Mouse (Mus musculus): ENCODE results near the gene Clec3b. TPM values are rescaled to one million over a fixed set of nuclear protein-coding genes. Genes with fewer than 3 reads are reported as not detected.

The Clec3b gene
- polyA plus RNA-seq, 1 experiment from 2014 or later = not detected

DNA sequence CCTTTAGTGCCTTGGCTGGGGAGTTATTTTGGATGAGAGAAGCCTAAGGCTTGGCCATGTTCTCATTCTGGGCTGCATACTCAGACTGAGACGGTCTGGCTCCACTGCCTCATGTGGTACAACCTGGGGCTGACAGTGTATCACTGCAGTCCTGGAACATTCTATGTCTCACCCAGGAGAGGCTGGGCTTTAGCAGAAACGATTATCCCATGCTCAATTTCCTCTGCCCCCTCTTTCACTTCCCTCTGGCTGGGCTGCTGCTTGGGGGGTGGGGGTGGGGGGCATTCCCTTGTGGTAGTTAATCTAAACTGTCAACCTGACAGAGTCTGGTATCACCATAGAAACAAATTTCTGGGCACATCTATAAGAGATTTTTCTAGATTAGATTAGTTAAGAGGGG is 34.8 kb downstream of the Clec3b start:
- Histone ChIP-seq H3K27me3 (ENCODE audit: control insufficient read depth, insufficient read depth, low read length) (no peaks in the 10 kb centered on the region), H3K9me3 (ENCODE audit: control insufficient read depth, low read length) (no peaks in the 10 kb centered on the region), H3K4me1 (replicated peaks; ENCODE audit: control insufficient read depth, insufficient read depth, low read length) (no peaks in the 10 kb centered on the region), H3K4me3 (ENCODE audit: low read depth, low read length) (no peak overlapping the region), H3K9ac (ENCODE audit: low read depth, low read length) (no peak overlapping the region), H3K27ac (ENCODE audit: low read depth, low read length) (no peak overlapping the region), H3K4me2 (replicated peaks; ENCODE audit: low read depth, low read length) (no peak overlapping the region), H3K36me3 (ENCODE audit: control insufficient read depth, insufficient read depth, low read length) (no peaks in the 10 kb centered on the region)
- DNase-seq (ENCODE audit: low spot score) = no peak
- ATAC-seq (ENCODE audit: low FRiP score) = no peak
- WGBS = 69% methylated on average over 2 of the region's 2 CpGs

DNA sequence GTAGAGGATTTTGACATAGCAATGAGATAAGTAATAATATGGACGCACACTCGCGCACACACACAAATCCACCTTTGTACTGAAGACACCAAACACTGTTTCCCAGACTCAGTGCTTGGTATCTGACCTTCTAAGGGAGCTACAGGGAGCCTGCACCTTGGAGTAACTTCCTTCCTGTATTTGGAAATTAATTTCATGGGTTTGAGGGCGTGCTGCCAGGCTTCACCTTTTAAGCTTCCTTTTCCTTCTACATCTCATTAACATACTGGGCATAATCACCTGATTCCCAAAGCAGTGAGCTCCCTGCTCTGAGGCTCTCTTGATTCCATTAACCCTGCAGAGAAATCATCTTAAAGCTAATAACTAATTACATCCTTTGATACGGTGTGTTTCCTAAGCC is 35.4 kb downstream of the Clec3b start:
- H3K4me3 ChIP-seq (ENCODE audit: low read depth, low read length) = no peak overlapping the region
- no peaks in the 10 kb centered on the region for H3K27me3 ChIP-seq (ENCODE audit: control insufficient read depth, insufficient read depth, low read length)
- H3K9me3 ChIP-seq (ENCODE audit: control insufficient read depth, low read length) = no peaks in the 10 kb centered on the region
- H3K4me2 ChIP-seq (replicated peaks; ENCODE audit: low read depth, low read length) = no peak overlapping the region
- ATAC-seq (ENCODE audit: low FRiP score) = no peak
- H3K4me1 ChIP-seq (replicated peaks; ENCODE audit: control insufficient read depth, insufficient read depth, low read length) = no peaks in the 10 kb centered on the region
- H3K9ac ChIP-seq (ENCODE audit: low read depth, low read length) = no peak overlapping the region
- 83% methylated on average over 5 of the region's 5 CpGs for WGBS
- H3K27ac ChIP-seq (ENCODE audit: low read depth, low read length) = no peak overlapping the region
- no peak for DNase-seq (ENCODE audit: low spot score)
- no peaks in the 10 kb centered on the region for H3K36me3 ChIP-seq (ENCODE audit: control insufficient read depth, insufficient read depth, low read length)

- Histone ChIP-seq H3K27me3 (ENCODE audit: control insufficient read depth, insufficient read depth, low read length) (no peaks in the 10 kb centered on the region), H3K36me3 (ENCODE audit: control insufficient read depth, insufficient read depth, low read length) (no peaks in the 10 kb centered on the region), H3K4me2 (replicated peaks; ENCODE audit: low read depth, low read length) (no peak overlapping the region), H3K9me3 (ENCODE audit: control insufficient read depth, low read length) (no peaks in the 10 kb centered on the region), H3K27ac (ENCODE audit: low read depth, low read length) (no peak overlapping the region), H3K9ac (ENCODE audit: low read depth, low read length) (no peak overlapping the region), H3K4me1 (replicated peaks; ENCODE audit: control insufficient read depth, insufficient read depth, low read length) (no peaks in the 10 kb centered on the region), H3K4me3 (ENCODE audit: low read depth, low read length) (no peak overlapping the region)
- DNase-seq (ENCODE audit: low spot score) = no peak
- ATAC-seq (ENCODE audit: low FRiP score) = no peak
- WGBS = 98% methylated on average over 5 of the region's 5 CpGs
These were observed 36.8 kb downstream of the Clec3b start for GRCm38 (mm10) chr9:123187589-123187988.

- Histone ChIP-seq H3K36me3 (ENCODE audit: control insufficient read depth, insufficient read depth, low read length) (no peaks in the 10 kb centered on the region), H3K4me3 (ENCODE audit: low read depth, low read length) (no peak overlapping the region), H3K4me1 (replicated peaks; ENCODE audit: control insufficient read depth, insufficient read depth, low read length) (no peaks in the 10 kb centered on the region), H3K27me3 (ENCODE audit: control insufficient read depth, insufficient read depth, low read length) (no peaks in the 10 kb centered on the region), H3K4me2 (replicated peaks; ENCODE audit: low read depth, low read length) (no peak overlapping the region), H3K9ac (ENCODE audit: low read depth, low read length) (no peak overlapping the region), H3K9me3 (ENCODE audit: control insufficient read depth, low read length) (no peaks in the 10 kb centered on the region), H3K27ac (ENCODE audit: low read depth, low read length) (no peak overlapping the region)
- DNase-seq (ENCODE audit: low spot score) (no peak), ATAC-seq (ENCODE audit: low FRiP score) (no peak)
- 95% methylated on average over 2 of the region's 2 CpGs for WGBS
These were observed 37.5 kb downstream of the Clec3b start for GRCm38 (mm10) chr9:123188271-123188670.

DNA sequence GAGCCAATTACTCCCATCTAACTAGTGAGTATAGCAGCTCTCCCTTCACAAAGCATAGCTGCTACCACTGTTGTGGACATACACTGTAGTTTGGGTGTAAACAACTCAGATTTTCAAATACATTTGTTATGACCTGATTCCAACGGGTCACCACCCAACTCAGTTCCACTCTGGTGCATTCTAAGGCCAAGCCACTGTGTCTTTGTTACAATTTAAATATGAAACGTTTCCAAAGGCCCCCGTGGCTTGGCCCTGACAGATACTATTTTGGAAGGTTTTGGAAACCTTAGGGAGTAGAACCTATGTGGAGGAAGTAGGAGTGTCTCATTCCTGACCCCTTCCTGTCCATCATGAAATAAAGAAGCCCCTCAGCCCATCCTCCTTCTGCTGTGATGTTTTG is 49.4 kb downstream of the Clec3b start:
- H3K36me3 ChIP-seq (ENCODE audit: control insufficient read depth, insufficient read depth, low read length) = no peaks in the 10 kb centered on the region
- H3K4me3 ChIP-seq (ENCODE audit: low read depth, low read length) = no peak overlapping the region
- H3K4me1 ChIP-seq (replicated peaks; ENCODE audit: control insufficient read depth, insufficient read depth, low read length) = no peaks in the 10 kb centered on the region
- H3K27me3 ChIP-seq (ENCODE audit: control insufficient read depth, insufficient read depth, low read length) = no peaks in the 10 kb centered on the region
- no peak for ATAC-seq (ENCODE audit: low FRiP score)
- H3K9ac ChIP-seq (ENCODE audit: low read depth, low read length) = no peak overlapping the region
- no peak for DNase-seq (ENCODE audit: low spot score)
- no peak overlapping the region for H3K4me2 ChIP-seq (replicated peaks; ENCODE audit: low read depth, low read length)
- no peak overlapping the region for H3K27ac ChIP-seq (ENCODE audit: low read depth, low read length)
- H3K9me3 ChIP-seq (ENCODE audit: control insufficient read depth, low read length) = no peaks in the 10 kb centered on the region
- 60% methylated on average over 3 of the region's 3 CpGs for WGBS

DNA sequence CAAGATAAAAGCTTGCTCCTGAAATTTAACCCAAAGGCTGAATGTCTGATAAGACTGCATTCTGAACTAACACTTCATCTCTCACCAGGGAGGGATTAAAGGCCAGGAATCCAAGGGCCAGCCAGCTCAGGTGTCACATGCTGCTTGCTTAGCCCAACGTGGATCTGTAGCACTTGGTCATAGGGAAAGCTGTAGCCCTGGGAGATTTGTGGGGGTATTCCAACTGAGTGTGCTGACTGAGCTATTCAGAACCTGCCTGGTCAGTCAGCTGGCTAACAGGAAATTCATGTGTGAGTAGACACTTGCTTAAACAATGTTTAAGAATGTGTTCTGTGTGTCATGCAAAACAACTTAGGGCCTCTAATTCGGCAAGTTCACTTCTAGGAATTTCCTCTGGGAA is 55.8 kb downstream of the Clec3b start:
- no peak for ATAC-seq (ENCODE audit: low FRiP score)
- Histone ChIP-seq H3K27ac (ENCODE audit: low read depth, low read length) (no peak overlapping the region), H3K27me3 (ENCODE audit: control insufficient read depth, insufficient read depth, low read length) (no peaks in the 10 kb centered on the region), H3K4me2 (replicated peaks; ENCODE audit: low read depth, low read length) (no peak overlapping the region), H3K4me3 (ENCODE audit: low read depth, low read length) (no peak overlapping the region), H3K4me1 (replicated peaks; ENCODE audit: control insufficient read depth, insufficient read depth, low read length) (no peaks in the 10 kb centered on the region), H3K36me3 (ENCODE audit: control insufficient read depth, insufficient read depth, low read length) (no peaks in the 10 kb centered on the region), H3K9ac (ENCODE audit: low read depth, low read length) (no peak overlapping the region), H3K9me3 (ENCODE audit: control insufficient read depth, low read length) (no peaks in the 10 kb centered on the region)
- WGBS = 64% methylated on average over 2 of the region's 2 CpGs
- no peak for DNase-seq (ENCODE audit: low spot score)

DNA sequence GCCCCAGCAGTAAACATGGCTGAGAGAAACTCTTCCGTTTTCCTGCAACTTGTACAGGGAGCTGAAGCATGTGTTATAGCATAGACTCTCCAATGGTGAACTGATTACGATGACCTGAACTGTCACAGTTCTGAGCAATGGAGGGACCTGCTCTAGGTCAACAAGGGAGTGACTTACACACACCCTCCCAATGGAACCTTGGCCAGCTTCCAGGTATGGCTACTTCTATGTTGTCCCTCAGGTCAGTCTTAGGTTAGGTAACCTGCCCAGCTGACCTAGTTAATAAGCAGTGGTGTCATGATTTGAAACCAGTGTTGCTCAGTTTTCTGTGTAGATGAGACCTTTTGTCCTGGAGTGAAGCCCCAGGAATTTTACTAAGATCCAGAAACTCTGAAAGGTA is 56.2 kb downstream of the Clec3b start:
- Histone ChIP-seq H3K27ac (ENCODE audit: low read depth, low read length) (no peak overlapping the region), H3K4me3 (ENCODE audit: low read depth, low read length) (no peak overlapping the region), H3K9me3 (ENCODE audit: control insufficient read depth, low read length) (no peaks in the 10 kb centered on the region), H3K4me2 (replicated peaks; ENCODE audit: low read depth, low read length) (no peak overlapping the region), H3K4me1 (replicated peaks; ENCODE audit: control insufficient read depth, insufficient read depth, low read length) (no peaks in the 10 kb centered on the region), H3K36me3 (ENCODE audit: control insufficient read depth, insufficient read depth, low read length) (no peaks in the 10 kb centered on the region), H3K9ac (ENCODE audit: low read depth, low read length) (no peak overlapping the region), H3K27me3 (ENCODE audit: control insufficient read depth, insufficient read depth, low read length) (no peaks in the 10 kb centered on the region)
- WGBS = 92% methylated on average over 2 of the region's 2 CpGs
- ATAC-seq (ENCODE audit: low FRiP score) (no peak), DNase-seq (ENCODE audit: low spot score) (no peak)

Other genes with a start within 250 kb of the Clec3b start
- gene Zfp105, start 227.9 kb upstream of the Clec3b start, polyA plus RNA-seq (2014; fragmentation: Nextera tagmentation; extraction: Ambion mirVana) = 34.8 and 37.3 TPM in 2 replicates
- gene 1110059G10Rik, start 199.9 kb upstream of the Clec3b start, polyA plus RNA-seq (2014; fragmentation: Nextera tagmentation; extraction: Ambion mirVana) = 36.6 and 37.3 TPM in 2 replicates
- gene Kif15, start 199.9 kb upstream of the Clec3b start, polyA plus RNA-seq (2014; fragmentation: Nextera tagmentation; extraction: Ambion mirVana) = 55.6 and 71.8 TPM in 2 replicates
- 19.5 and 19.6 TPM in 2 replicates for gene Tmem42, start 129.6 kb upstream of the Clec3b start, polyA plus RNA-seq (2014; fragmentation: Nextera tagmentation; extraction: Ambion mirVana)
- gene Tgm4, start 116.2 kb upstream of the Clec3b start, polyA plus RNA-seq (2014; fragmentation: Nextera tagmentation; extraction: Ambion mirVana) = 0.37 and 0.42 TPM in 2 replicates
- gene Zdhhc3, start 37.7 kb upstream of the Clec3b start, polyA plus RNA-seq (2014; fragmentation: Nextera tagmentation; extraction: Ambion mirVana) = 55.8 and 62.5 TPM in 2 replicates
- 104 and 106 TPM in 2 replicates for gene Exosc7, start 37.7 kb upstream of the Clec3b start, polyA plus RNA-seq (2014; fragmentation: Nextera tagmentation; extraction: Ambion mirVana)
- 0.66 and 1.2 TPM in 2 replicates for gene Cdcp1, start 65.1 kb downstream of the Clec3b start, polyA plus RNA-seq (2014; fragmentation: Nextera tagmentation; extraction: Ambion mirVana)
- 3.6 and 5.7 TPM in 2 replicates for gene Tmem158, start 109.8 kb downstream of the Clec3b start, polyA plus RNA-seq (2014; fragmentation: Nextera tagmentation; extraction: Ambion mirVana)
- gene Lars2, start 216.0 kb downstream of the Clec3b start, polyA plus RNA-seq (2014; fragmentation: Nextera tagmentation; extraction: Ambion mirVana) = 849 and 1,244 TPM in 2 replicates